Mouse (Mus musculus) adrenal gland, postnatal 4 days (tissue): Measurements from ENCODE around the gene Dmbt1. TPM values are rescaled to one million over a fixed set of nuclear protein-coding genes. Genes with fewer than 3 reads are reported as not detected.
"Not testable (repeated sequence)": the region's sequence is repeated elsewhere in the genome, so short reads cannot be mapped to it uniquely, and the experiment has no call there.

Source experiments
- DNase-seq, 2 experiments: peaks; one replicate each; pipeline ENCODE4 v3.0.0; 2021 to 2022; ENCODE audit warnings: low spot score in 2 of 2, mixed read lengths in 2 of 2
- total RNA-seq, 2 experiments: library from RNA; stranded (reverse); gene quantifications; 2 replicates each; pipeline ENCODE4 v1.2.3; 2021

Gene Dmbt1
- total RNA-seq, 2 experiments from 2014 or later = 0.06 to 107 TPM

GRCm38 (mm10) chr7:131045258-131045835 is 13.5 kb downstream of the Dmbt1 start:
- not testable (repeated sequence) for DNase-seq

GRCm38 (mm10) chr7:131049829-131050228 is 18.0 kb downstream of the Dmbt1 start:
- DNase-seq = not testable (repeated sequence)

- no peak for DNase-seq
These were observed 23.0 kb downstream of the Dmbt1 start for GRCm38 (mm10) chr7:131054808-131055370.

GRCm38 (mm10) chr7:131057918-131058317 is 26.1 kb downstream of the Dmbt1 start:
- not testable (repeated sequence) for DNase-seq

GRCm38 (mm10) chr7:131059808-131060207 is 28.0 kb downstream of the Dmbt1 start:
- DNase-seq = not testable (repeated sequence)

- no peak for DNase-seq
These were observed 30.7 kb downstream of the Dmbt1 start for GRCm38 (mm10) chr7:131062541-131062940.

- peak in 1 of 2 experiments; percentile 14 for DNase-seq
These were observed 36.3 kb downstream of the Dmbt1 start for GRCm38 (mm10) chr7:131068191-131068590.

- not testable (repeated sequence) for DNase-seq
These were observed 41.6 kb downstream of the Dmbt1 start for GRCm38 (mm10) chr7:131073476-131073875.

GRCm38 (mm10) chr7:131074098-131074497 is 42.2 kb downstream of the Dmbt1 start:
- DNase-seq = not testable (repeated sequence)

GRCm38 (mm10) chr7:131075956-131076355 is 44.1 kb downstream of the Dmbt1 start:
- DNase-seq = no peak

GRCm38 (mm10) chr7:131082403-131082802 is 50.5 kb downstream of the Dmbt1 start:
- DNase-seq = not testable (repeated sequence)

- DNase-seq = no peak
These were observed 80.6 kb downstream of the Dmbt1 start for GRCm38 (mm10) chr7:131112486-131112885.

GRCm38 (mm10) chr7:131113676-131114075 is 81.8 kb downstream of the Dmbt1 start:
- no peak for DNase-seq

- DNase-seq = no peak
These were observed 82.6 kb downstream of the Dmbt1 start for GRCm38 (mm10) chr7:131114434-131114833.

- no peak for DNase-seq
These were observed 90.5 kb downstream of the Dmbt1 start for GRCm38 (mm10) chr7:131122210-131122807.

GRCm38 (mm10) chr7:131130021-131130420 is 98.2 kb downstream of the Dmbt1 start:
- no peak for DNase-seq

- no peak for DNase-seq
These were observed 101.3 kb downstream of the Dmbt1 start for GRCm38 (mm10) chr7:131133181-131133580.

- no peak for DNase-seq
These were observed 114.4 kb downstream of the Dmbt1 start, which contains the start of gene 4933402N03Rik for GRCm38 (mm10) chr7:131146214-131146613. TSS of gene 4933402N03Rik (minus strand) at chr7:131146314.

GRCm38 (mm10) chr7:131150179-131150578 is 118.3 kb downstream of the Dmbt1 start:
- DNase-seq = no peak

GRCm38 (mm10) chr7:131153044-131153443 is 121.2 kb downstream of the Dmbt1 start:
- DNase-seq = no peak

- DNase-seq = no peak
These were observed 130.4 kb downstream of the Dmbt1 start for GRCm38 (mm10) chr7:131162251-131162650.

- no peak for DNase-seq
These were observed 135.9 kb downstream of the Dmbt1 start for GRCm38 (mm10) chr7:131167771-131168170.
